Mouse (Mus musculus): ENCODE data around the gene Tmbim1. TPM values are rescaled to one million over a fixed set of nuclear protein-coding genes. Genes with fewer than 3 reads are reported as not detected.
"Not testable (repeated sequence)": the region's sequence is repeated elsewhere in the genome, so short reads cannot be mapped to it uniquely, and the experiment has no call there.

Tmbim1 gene
- total RNA-seq, 2 experiments from 2014 or later: 23.0 to 28.8 TPM

DNA sequence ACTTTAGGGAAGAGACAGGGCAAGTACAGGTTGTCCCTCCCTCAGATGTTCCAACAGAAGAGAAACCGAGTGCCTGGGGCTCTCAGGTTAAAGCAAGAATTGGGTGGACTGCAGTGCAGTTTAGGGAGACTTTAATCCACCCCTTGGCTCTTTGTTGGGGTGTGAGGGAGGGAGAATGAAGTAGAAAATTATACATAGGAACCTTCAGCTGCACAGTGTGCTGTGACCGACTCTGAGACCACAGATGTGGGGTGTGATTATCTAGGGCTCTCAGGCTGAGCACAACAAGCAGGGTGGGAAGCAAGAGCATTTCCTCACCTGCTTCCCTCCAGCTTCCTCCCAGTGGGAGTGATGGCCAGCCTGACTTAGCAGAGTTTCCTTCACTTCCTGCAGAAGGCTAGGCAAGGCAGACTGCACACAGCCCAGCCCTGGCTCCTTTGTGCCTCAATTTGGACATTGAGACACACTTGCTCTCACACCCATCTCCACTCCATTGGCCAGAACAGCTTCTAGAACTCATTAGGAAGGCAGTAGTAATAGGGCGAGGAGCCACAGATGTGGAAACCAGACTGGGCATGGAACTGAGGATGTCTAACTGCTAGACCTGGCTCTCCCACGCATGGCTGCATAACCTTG, 25.7 kb upstream of the Tmbim1 start:
- intact Hi-C loops (cut with DNase I): no loop called here
- DNase-seq: no peak

DNA sequence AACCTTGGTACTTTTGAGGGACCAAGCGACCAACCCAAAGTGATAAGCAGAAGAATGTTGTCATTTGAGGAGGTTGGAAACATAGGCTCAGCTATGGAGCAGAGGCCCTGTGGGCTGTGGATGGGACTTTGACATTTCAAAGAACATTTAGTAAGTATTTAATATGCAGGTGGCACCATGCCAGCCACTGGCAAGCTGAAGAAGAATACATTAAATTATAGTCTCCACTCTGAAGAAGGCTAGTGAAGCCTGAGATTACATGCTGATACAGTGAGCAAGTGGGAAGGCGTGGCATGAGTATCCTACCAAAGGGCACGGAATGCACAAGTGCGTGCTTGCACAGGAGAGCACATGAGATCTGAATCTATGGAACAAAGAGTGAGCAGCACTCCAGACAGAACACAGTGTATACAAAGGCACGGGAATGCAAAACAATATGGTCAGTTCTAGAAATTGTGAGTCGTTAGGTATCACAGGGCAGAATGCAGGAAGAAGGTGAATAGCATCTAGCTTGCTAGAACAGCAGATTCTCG, 24.5 kb upstream of the Tmbim1 start:
- DNase-seq: no peak
- intact Hi-C loops (cut with DNase I): no loop called here

DNA sequence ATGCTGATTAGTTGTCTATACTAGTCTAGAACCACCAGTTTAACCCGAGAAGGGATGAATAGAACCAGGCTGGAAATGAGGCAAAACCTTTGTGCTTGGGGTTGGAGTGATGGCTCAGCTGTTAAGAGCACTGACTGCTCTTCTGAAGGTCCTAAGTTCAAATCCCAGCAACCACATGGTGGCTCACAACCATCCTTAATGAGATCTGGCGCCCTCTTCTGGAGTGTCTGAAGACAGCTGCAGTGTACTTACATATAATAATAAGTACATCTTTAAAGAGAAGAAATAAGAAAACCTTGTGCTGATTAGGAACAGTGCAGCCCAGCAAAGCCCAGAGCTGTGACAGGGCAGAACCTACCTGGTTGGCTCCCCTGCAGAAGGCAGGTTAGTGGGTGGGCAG, 21.5 kb upstream of the Tmbim1 start:
- intact Hi-C loops (cut with DNase I); DNase-seq: not testable (repeated sequence)

DNA sequence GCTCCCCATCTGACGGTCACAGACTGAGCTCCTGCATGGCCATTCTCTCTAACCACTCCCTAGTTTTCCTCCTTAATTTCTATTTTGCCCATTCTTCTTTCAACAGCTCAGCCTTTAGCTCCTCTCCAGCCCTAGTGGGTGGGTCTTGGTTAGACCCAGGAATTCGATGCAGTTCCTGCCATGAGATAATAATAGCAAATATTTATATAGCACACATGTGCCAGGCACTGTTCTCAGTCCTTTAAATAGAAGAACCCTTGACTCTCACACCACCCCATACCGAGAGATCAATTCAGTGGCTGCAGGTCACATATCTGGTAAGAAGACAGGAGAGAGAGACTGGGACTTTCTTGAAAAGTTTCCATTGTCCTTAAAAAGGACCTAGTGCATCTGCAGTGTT, 16.0 kb upstream of the Tmbim1 start:
- DNase-seq: no peak
- intact Hi-C loops (cut with DNase I): no loop called here

DNA sequence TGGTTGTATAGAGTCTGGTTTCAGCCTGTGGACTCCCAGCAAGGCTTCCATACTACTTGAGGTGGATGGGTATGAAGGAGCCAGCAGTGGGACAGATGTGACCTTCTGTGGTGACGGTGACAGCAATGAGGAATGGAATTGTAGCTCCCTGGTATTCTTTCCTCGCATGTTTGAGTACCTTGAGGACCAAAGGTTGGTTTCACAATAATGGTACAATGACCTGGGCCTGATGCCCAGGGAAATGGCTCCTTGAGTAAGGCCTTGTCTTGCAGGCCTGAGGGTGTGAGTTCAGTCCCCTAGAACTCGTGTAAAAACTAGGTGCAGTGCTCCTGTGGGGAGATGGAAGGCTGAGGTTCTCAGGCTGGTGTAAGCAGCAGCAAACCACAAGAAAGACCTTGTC, 13.3 kb upstream of the Tmbim1 start:
- DNase-seq: no peak
- intact Hi-C loops (cut with DNase I): no loop called here

DNA sequence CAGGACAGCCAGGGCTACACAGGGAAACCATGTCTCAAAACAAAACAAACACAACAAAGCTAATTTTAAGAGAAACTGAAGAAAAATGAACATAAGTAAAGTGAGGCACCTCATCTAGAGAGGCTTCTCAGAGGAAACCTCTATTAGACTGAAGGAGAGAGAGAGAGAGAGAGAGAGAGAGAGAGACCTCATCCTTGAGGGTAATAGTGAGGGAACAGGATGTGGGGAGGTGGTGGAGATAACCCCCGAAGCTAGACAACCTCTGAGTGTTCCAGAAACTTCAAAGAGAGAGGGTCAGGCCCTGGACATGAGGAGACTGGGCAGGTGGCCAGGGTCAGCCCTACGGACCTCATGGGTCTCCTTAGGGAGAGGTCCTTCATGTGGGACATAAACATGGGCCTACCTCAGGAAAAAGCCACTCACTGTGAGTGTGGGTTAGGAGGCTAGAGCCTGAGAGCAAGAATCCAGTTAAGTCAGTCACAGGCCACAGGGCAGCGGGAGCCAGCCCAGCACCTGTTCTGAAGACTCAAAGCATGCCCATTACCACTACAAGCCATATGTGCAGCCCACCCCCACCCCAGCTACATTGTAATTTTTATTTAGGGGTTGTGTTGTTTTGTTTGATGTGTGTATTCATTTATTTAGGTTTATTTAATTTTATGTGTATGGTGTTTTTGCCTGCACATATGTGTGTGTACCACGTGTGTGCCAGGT, 10.8 kb upstream of the Tmbim1 start:
- intact Hi-C loops (cut with DNase I): no loop called here
- DNase-seq: no peak

DNA sequence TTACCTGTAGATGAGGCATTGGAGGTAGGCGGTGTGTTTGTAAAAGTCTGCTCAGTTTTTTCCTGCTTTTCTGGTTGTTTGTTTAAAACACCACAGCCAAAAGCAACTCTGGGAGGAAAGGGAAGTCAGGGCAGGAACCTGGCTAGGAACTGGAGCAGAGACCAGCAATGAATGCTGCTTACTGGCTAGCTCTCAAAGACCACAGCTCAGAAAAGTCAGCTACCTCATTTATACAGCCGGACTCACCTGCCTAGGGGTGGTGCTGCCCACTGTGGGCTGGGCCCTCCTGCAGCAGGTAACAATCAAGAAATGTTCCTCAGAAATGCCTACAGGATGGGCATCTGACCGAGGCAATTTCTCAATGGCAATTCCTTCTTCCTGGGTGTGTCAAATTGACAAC, 9.4 kb upstream of the Tmbim1 start:
- no peak for DNase-seq
- intact Hi-C loops (cut with DNase I): loop anchor here (5.0 kb wide), 1 partner anchor 138 kb away; no protein-coding TSS in a partner anchor

DNA sequence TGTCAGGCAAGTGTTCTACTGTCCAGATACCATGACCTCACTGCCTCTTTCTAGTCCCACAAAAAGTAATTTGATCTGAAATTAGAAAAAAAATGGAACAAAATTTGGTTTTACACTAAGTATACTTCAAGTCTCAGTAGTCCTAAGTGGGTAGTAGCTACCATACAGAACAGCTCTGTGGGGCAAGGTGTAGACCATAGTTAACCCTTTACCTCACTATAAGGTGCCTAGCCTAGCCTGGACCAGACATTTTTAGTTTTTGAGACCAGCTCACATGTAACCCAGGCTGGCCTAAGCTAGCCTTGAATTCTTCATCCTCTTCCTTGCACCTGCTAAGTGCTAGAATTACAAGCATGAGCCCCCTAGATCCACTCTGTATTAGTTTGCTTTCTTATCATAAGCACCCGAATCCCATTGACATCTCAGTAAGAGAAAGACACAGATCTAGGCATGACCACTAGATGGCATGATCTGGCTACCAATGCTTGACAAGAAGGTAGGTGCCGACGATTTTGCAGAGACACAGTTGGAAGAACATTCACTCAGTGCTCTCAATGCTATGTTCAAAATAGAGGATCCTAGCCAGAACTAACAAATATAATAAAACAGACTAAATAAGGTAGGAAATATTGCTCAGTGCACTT, 7.7 kb upstream of the Tmbim1 start:
- intact Hi-C loops (cut with DNase I): loop anchor here (2.0 to 5.0 kb wide), 2 partner anchors 50 to 139 kb away; partner anchors contain the start of gene Catip
- DNase-seq: peak in 1 of 2 experiments; percentile 32

DNA sequence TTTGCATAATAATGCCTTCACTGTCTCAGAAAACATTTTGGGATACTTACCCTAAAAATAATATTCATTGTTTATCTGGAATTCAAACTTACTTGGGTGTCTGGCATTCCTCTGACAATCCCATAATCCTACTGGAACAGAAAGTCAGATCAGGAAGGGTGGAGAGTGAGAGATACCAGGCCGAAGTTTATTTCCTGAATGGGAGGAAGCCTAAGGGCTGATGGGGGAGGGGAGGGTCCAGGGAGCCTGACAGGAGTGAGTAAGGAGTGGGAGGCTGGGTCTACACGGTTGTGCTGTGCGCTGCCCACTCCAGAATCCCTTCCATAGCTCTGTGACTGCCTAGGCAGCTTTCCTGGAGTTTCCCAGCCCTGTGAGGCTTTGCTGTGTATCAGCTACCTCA, 4.3 kb upstream of the Tmbim1 start:
- intact Hi-C loops (cut with DNase I): loop anchor here (5.0 kb wide), 1 partner anchor 143 kb away; no protein-coding TSS in a partner anchor
- no peak for DNase-seq

DNA sequence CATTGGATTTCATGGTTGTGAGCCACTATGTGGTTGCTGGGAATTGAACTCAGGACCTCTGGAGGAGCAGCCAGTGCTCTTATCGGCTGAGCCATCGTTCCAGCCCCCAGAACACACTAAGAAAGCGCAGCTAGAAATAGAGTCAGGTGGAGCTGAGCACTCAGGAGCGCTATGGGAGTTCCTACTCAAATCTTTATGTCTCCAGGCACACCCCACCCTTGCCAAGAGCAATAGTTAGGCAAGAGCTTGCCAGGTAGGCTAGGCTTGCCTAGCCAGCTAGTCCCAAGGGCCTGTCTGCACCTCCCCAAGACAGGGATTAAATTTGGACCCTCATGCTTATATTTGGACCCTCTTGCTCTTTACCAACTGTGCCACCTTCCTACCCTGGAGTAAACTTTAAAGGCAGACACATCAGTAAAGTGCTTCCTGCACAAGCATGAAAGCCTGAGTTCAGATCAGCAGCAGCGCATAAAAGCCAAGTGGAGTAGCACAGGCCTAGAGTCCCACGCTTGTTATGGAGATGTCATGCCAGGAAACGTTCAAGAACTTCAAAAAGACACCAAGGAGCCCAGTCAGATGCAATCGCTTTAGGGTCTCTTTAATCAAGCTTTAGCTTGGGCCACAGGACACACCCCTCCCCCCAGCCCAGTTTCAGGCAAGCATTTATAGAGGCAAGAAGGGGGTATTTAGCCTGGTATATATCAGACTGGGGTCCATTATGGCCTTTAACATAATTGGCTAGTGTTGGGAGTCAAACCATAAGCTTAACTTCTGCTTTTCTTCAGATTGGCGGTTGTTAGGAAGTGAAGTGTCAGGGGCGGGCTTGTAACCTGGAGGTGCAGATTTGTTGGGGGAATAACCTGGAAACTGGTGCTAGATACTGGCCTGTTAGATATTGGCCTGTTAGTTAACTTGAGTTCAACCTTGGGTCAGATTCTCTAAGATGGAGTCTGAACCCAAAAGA, 2.9 kb upstream of the Tmbim1 start:
- DNase-seq: no peak
- intact Hi-C loops (cut with DNase I): no loop called here

DNA sequence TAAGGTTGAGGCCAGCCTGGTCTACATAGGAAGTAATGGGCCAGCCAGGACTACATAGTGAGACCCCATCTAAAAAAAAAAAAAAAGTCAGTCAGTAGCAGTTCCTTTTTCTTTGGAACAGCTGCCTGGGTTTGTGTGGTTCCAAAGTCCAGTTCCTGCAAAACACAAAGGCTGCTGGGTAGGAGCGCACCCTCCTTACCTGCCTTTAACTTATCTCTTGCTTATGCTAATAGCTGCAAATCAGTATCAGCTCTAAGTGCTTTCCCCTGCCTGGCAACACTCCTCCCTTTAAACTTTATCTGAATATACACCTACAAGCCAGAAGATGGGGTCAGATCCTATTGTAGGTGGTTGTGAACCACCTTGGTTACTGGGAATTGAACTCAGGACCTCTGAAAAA, 1.7 kb upstream of the Tmbim1 start:
- intact Hi-C loops (cut with DNase I): no loop called here

DNA sequence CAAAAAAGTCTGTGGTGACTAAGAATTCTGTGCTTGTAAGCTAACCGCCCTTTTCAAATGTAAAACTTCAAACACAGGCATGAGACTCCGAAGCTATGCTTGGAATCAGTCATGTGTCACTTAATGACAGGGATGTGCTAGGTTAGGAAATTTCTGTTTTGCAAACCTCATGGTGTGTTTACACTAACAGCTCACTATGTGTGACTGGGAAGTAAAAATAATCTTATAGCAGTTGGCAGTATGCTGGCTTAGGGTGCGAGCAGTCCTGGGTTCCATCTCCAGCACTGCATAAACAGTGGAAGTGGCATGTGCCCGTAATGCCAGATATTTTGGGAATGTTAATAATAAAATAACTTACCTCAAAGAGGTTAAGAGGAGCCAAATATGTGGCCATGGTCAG, 476 bp downstream of the Tmbim1 start:
- intact Hi-C loops (cut with DNase I): no loop called here
- no peak for DNase-seq

More for the DNA sequence above, 1.7 kb upstream of the Tmbim1 start:
- no peak for DNase-seq

DNA sequence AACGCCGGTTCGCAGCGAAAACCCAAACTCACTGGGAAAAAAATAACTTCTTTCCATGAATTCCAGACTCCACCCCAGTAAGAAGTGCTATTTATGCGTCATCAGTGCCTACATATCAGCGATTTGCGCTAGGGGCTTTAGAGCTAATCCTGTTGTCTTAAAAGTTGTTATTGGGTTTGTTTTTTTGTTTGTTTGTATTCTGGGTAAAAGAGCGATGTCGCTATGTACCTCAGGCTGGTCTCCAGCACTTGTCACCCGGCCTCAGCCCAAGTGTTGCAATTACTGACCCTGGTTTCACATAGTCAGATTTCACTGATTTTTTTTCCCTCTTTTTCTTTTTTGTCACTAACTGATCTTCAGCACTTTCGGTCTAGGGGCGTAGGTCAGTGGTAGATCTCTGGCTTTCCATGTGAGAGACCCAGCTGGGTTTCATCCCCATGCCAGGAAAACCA, 1.1 kb downstream of the Tmbim1 start:
- intact Hi-C loops (cut with DNase I): no loop called here
- DNase-seq: no peak

DNA sequence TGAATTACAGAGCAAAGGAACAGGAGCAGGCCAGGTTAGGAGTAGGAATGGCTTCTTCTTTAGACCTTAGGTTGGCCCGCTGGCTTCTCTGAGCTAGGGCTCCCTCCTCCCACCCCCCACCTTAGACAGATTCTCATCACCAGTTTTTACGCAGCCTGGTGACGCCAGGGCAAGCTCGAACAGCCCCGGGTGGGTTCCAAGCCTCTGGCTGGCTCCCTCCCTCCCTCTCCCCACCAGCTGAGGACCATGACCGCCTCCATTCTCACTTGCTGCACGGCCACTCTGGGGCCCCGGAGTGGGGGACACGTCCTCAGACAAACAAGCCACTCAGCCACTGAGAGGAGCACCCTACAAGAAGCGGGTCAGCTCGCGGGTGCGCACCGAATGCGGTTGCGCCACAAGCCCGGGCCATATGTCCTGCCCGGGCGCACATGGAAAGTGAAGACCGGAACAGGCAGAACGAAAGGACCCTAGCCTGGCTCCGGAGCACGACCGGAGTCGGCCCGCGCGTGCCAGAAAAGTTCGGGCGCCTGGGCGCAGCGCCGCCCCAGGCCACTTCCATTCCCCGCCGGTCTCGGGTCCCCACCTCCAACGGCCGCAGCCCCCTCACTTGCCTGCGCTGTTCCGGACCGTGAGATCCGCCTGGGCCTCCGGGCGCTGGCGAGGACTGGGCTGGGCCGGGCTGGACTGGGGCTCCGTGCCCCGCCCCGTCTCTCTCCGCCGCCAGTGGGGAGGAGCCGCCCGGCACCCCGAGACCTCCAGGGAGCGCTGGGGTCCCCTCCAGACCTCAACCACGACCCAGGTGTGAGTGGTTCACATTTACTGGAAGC, 1.7 kb downstream of the Tmbim1 start:
- peak; percentile 78 to 85 for DNase-seq
- intact Hi-C loops (cut with DNase I): no loop called here

DNA sequence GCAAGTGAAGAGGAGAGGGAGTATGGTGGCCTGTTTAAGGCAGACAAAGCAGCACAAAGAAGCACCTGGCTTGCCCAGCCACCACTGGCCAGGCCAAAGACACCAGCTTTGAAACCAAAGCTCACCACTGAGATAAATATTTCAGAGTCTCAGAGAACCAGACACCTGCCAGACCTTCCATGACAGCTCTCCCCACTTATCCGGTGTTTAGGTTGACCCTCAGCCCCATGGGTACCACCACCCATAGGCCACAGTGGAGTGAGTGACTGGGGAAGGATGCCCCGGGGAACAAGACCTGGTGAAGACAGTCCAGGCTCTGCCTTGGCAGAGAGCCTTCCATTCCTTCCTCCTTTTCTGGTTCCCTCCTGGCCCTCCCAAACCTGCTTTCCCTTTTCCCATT, 2.6 kb downstream of the Tmbim1 start:
- no peak for DNase-seq

DNA sequence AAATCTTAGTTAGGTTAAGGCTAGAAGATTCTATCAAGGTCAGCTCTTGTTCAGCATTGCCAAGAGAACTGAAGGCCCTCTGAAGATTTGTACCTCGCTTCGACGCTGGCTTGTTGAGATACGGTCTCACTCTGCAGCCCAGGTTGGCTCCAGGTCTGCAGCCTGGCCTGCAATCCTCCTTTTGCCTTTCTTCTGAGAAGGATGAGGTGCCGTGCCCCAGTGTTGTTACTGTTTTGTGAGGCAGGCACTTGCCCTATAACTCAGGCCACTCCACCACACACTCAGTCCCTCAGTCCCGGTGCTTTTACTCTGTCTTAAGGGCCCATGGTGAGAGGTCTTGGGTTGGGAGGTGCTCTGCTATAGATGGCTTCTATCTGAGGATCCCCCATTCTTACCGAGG, 3.2 kb downstream of the Tmbim1 start:
- DNase-seq: no peak
- intact Hi-C loops (cut with DNase I): no loop called here

More for the DNA sequence above, 2.6 kb downstream of the Tmbim1 start:
- intact Hi-C loops (cut with DNase I): no loop called here

DNA sequence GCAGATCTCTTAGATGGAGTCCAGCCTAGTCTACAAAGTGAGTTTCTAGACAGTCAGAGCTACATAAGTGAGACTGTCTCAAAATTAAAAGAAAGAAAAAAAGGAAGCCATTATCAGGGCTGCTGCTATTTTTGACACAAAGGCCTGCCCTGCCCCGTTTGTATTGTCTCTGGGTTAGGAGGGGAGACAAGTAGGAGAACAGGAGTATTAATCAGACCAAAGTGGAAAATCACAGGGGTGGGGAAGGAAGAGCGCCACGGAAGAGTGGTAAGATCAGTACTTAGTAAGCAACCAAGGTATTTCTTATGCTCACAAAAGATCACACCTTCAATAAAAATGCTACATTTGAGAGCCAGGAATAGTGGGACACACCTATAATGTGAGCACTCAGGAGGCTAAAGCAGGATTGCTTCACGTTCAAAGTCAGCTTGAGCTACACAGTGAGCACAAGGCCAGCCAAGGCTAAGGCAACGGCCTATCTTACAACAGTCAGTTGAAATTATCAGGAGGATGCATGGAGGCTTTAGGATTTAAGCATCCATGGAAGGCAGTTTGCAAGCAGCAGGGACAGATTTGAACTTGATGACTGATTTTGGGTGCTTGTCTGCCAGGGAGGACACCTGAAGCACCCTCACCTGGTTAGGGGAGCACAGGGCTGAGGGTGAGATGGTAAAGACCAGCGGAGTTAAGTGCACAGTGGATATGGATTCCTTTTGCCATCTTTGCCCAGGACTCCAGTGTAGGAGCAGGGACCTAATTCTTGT, 4.9 kb downstream of the Tmbim1 start:
- intact Hi-C loops (cut with DNase I): no loop called here
- no peak for DNase-seq

DNA sequence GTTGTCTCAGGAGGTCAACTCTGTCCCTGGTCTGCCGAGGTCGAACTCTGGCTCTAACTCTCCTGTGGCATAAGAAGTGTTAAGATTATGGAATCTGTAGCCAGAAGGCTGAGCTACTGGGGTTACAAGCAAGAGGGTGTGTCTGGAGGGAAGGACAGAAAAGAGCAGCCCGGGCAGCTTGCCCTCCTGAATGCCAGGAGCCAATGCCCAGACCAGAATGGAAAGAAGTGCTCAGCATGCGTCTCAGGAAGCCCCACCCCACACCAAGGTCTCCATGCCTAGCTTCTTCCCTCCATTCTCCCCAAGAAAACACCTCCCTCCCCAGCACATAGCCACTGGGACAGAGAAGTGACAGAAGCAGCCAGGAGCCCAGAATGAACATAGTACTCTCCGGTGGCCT, 6.4 kb downstream of the Tmbim1 start:
- peak; percentile 66 for DNase-seq
- intact Hi-C loops (cut with DNase I): no loop called here

Data from gastrocnemius, postnatal 36 days (tissue).